Mouse (Mus musculus): Measurements from ENCODE around the gene Olfr1228. TPM values are rescaled to one million over a fixed set of nuclear protein-coding genes. Genes with fewer than 3 reads are reported as not detected.

Olfr1228 gene
- not detected in 2 replicates for polyA plus RNA-seq (2015; fragmentation: Nextera tagmentation; extraction: Ambion mirVana)

- Histone ChIP-seq H3K4me3 (ENCODE audit: low read length) (no peak within 1 kb of the TSS), H3K9ac (ENCODE audit: low read depth, low read length) (no peak within 1 kb of the TSS), H3K36me3 (ENCODE audit: control insufficient read depth, insufficient read depth, low read length) (no peaks in the 10 kb centered on the region), H3K4me1 (ENCODE audit: control insufficient read depth, insufficient read depth, low read length) (no peaks in the 10 kb centered on the region), H3K27me3 (replicated peaks; ENCODE audit: control insufficient read depth, insufficient read depth, low read length) (no peaks in the 10 kb centered on the region), H3K4me2 (ENCODE audit: low read depth, low read length) (no peak within 1 kb of the TSS), H3K9me3 (ENCODE audit: control insufficient read depth, low read length) (no peaks in the 10 kb centered on the region), H3K27ac (ENCODE audit: low read length) (no peak within 1 kb of the TSS)
- ATAC-seq = no peak
These were observed at the start of gene Olfr1228 for GRCm38 (mm10) chr2:89253962-89254361. Olfr1228 (minus strand) TSS chr2:89254062.

GRCm38 (mm10) chr2:89297168-89297567 lies 43.3 kb upstream of the Olfr1228 start, which contains the start of gene Olfr1230:
Olfr1230 (minus strand) TSS chr2:89297268.
- H3K27me3 ChIP-seq (replicated peaks; ENCODE audit: control insufficient read depth, insufficient read depth, low read length) = no peaks in the 10 kb centered on the region
- no peak within 1 kb of the TSS for H3K4me2 ChIP-seq (ENCODE audit: low read depth, low read length)
- H3K4me3 ChIP-seq (ENCODE audit: low read length) = no peak within 1 kb of the TSS
- WGBS = 87% methylated on average over 1 of the region's 1 CpGs
- H3K27ac ChIP-seq (ENCODE audit: low read length) = no peak within 1 kb of the TSS
- no peak within 1 kb of the TSS for H3K9ac ChIP-seq (ENCODE audit: low read depth, low read length)
- no peaks in the 10 kb centered on the region for H3K4me1 ChIP-seq (ENCODE audit: control insufficient read depth, insufficient read depth, low read length)
- ATAC-seq = no peak
- no peaks in the 10 kb centered on the region for H3K36me3 ChIP-seq (ENCODE audit: control insufficient read depth, insufficient read depth, low read length)
- no peaks in the 10 kb centered on the region for H3K9me3 ChIP-seq (ENCODE audit: control insufficient read depth, low read length)

GRCm38 (mm10) chr2:89287914-89288313 lies 34.1 kb upstream of the Olfr1228 start, which contains the start of gene Olfr1229:
Olfr1229 (minus strand) TSS chr2:89288014.
- H3K27me3 ChIP-seq (replicated peaks; ENCODE audit: control insufficient read depth, insufficient read depth, low read length) = no peaks in the 10 kb centered on the region
- no peaks in the 10 kb centered on the region for H3K36me3 ChIP-seq (ENCODE audit: control insufficient read depth, insufficient read depth, low read length)
- H3K4me2 ChIP-seq (ENCODE audit: low read depth, low read length) = no peak within 1 kb of the TSS
- no peak within 1 kb of the TSS for H3K27ac ChIP-seq (ENCODE audit: low read length)
- 83% methylated on average over 2 of the region's 2 CpGs for WGBS
- no peak for ATAC-seq
- no peak within 1 kb of the TSS for H3K4me3 ChIP-seq (ENCODE audit: low read length)
- no peaks in the 10 kb centered on the region for H3K4me1 ChIP-seq (ENCODE audit: control insufficient read depth, insufficient read depth, low read length)
- no peaks in the 10 kb centered on the region for H3K9me3 ChIP-seq (ENCODE audit: control insufficient read depth, low read length)
- no peak within 1 kb of the TSS for H3K9ac ChIP-seq (ENCODE audit: low read depth, low read length)

DNA sequence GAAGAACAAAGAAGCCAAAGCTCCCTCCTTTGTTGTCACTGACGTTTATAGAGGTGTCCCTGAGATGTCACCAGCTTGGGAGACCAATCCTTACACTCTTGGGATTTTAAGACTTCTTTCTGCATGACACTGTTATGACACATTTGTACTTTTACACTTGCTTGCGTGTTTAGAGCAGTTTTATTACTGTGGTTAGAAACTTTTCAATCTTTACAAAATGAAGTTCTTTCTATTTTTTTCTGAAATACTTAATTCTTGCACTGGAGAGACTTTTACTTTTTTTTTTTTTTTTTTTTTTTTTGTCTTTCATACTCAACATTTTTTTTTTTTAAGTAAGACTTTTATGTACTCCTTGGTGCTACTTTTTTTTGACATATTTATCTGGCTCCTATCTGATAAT lies 53.9 kb downstream of the Olfr1228 start, which contains the start of gene Olfr1226:
Gene Olfr1226, minus strand, starts transcription at position 101 of the 400 bp plus-strand sequence.
- Histone ChIP-seq H3K27ac (ENCODE audit: low read length) (no peak within 1 kb of the TSS), H3K36me3 (ENCODE audit: control insufficient read depth, insufficient read depth, low read length) (no peaks in the 10 kb centered on the region)

More for the DNA sequence above, 53.9 kb downstream of the Olfr1228 start, which contains the start of gene Olfr1226:
- 64% methylated on average over 2 of the region's 2 CpGs for WGBS
- no peaks in the 10 kb centered on the region for H3K4me1 ChIP-seq (ENCODE audit: control insufficient read depth, insufficient read depth, low read length)
- no peaks in the 10 kb centered on the region for H3K9me3 ChIP-seq (ENCODE audit: control insufficient read depth, low read length)
- ATAC-seq = no peak
- no peak within 1 kb of the TSS for H3K4me2 ChIP-seq (ENCODE audit: low read depth, low read length)
- no peaks in the 10 kb centered on the region for H3K27me3 ChIP-seq (replicated peaks; ENCODE audit: control insufficient read depth, insufficient read depth, low read length)
- H3K9ac ChIP-seq (ENCODE audit: low read depth, low read length) = no peak within 1 kb of the TSS
- no peak within 1 kb of the TSS for H3K4me3 ChIP-seq (ENCODE audit: low read length)

Other genes with a start within 250 kb of the Olfr1228 start
- gene Olfr1215, start 247.1 kb downstream of the Olfr1228 start, polyA plus RNA-seq (2015; fragmentation: Nextera tagmentation; extraction: Ambion mirVana) = not detected in 2 replicates
- not detected in 2 replicates for gene Olfr1216, start 235.7 kb downstream of the Olfr1228 start, polyA plus RNA-seq (2015; fragmentation: Nextera tagmentation; extraction: Ambion mirVana)
- not detected in 2 replicates for gene Olfr1217, start 222.0 kb downstream of the Olfr1228 start, polyA plus RNA-seq (2015; fragmentation: Nextera tagmentation; extraction: Ambion mirVana)
- gene Olfr1218, start 192.9 kb downstream of the Olfr1228 start, polyA plus RNA-seq (2015; fragmentation: Nextera tagmentation; extraction: Ambion mirVana) = not detected in 2 replicates
- not detected in 2 replicates for gene Olfr1219, start 170.5 kb downstream of the Olfr1228 start, polyA plus RNA-seq (2015; fragmentation: Nextera tagmentation; extraction: Ambion mirVana)
- not detected in 2 replicates for gene Olfr1220, start 147.2 kb downstream of the Olfr1228 start, polyA plus RNA-seq (2015; fragmentation: Nextera tagmentation; extraction: Ambion mirVana)
- not detected in 2 replicates for gene Olfr1221, start 136.8 kb downstream of the Olfr1228 start, polyA plus RNA-seq (2015; fragmentation: Nextera tagmentation; extraction: Ambion mirVana)
- not detected in 2 replicates for gene Olfr1222, start 121.0 kb downstream of the Olfr1228 start, polyA plus RNA-seq (2015; fragmentation: Nextera tagmentation; extraction: Ambion mirVana)
- gene Olfr1223, start 102.5 kb downstream of the Olfr1228 start, polyA plus RNA-seq (2015; fragmentation: Nextera tagmentation; extraction: Ambion mirVana) = not detected in 2 replicates
- not detected in 2 replicates for gene Olfr1224-ps1, start 90.0 kb downstream of the Olfr1228 start, polyA plus RNA-seq (2015; fragmentation: Nextera tagmentation; extraction: Ambion mirVana)
- gene Olfr1225, start 79.4 kb downstream of the Olfr1228 start, polyA plus RNA-seq (2015; fragmentation: Nextera tagmentation; extraction: Ambion mirVana) = not detected in 2 replicates
- gene Olfr1226, start 54.0 kb downstream of the Olfr1228 start, polyA plus RNA-seq (2015; fragmentation: Nextera tagmentation; extraction: Ambion mirVana) = not detected in 2 replicates
- not detected in 2 replicates for gene Olfr1229, start 34.0 kb upstream of the Olfr1228 start, polyA plus RNA-seq (2015; fragmentation: Nextera tagmentation; extraction: Ambion mirVana)
- gene Olfr1230, start 43.2 kb upstream of the Olfr1228 start, polyA plus RNA-seq (2015; fragmentation: Nextera tagmentation; extraction: Ambion mirVana) = not detected in 2 replicates
- gene Olfr1231, start 53.0 kb upstream of the Olfr1228 start, polyA plus RNA-seq (2015; fragmentation: Nextera tagmentation; extraction: Ambion mirVana) = not detected in 2 replicates
- gene Olfr1232, start 75.6 kb upstream of the Olfr1228 start, polyA plus RNA-seq (2015; fragmentation: Nextera tagmentation; extraction: Ambion mirVana) = not detected in 2 replicates
- not detected in 2 replicates for gene Olfr1233, start 88.3 kb upstream of the Olfr1228 start, polyA plus RNA-seq (2015; fragmentation: Nextera tagmentation; extraction: Ambion mirVana)
- gene Olfr1234, start 110.8 kb upstream of the Olfr1228 start, polyA plus RNA-seq (2015; fragmentation: Nextera tagmentation; extraction: Ambion mirVana) = not detected in 2 replicates
- not detected in 2 replicates for gene Olfr1238, start 155.6 kb upstream of the Olfr1228 start, polyA plus RNA-seq (2015; fragmentation: Nextera tagmentation; extraction: Ambion mirVana)
- not detected in 2 replicates for gene Olfr1239, start 166.3 kb upstream of the Olfr1228 start, polyA plus RNA-seq (2015; fragmentation: Nextera tagmentation; extraction: Ambion mirVana)
- not detected in 2 replicates for gene Olfr1240, start 188.9 kb upstream of the Olfr1228 start, polyA plus RNA-seq (2015; fragmentation: Nextera tagmentation; extraction: Ambion mirVana)
- gene Olfr1241, start 233.1 kb upstream of the Olfr1228 start, polyA plus RNA-seq (2015; fragmentation: Nextera tagmentation; extraction: Ambion mirVana) = not detected in 2 replicates
- not detected in 2 replicates for gene Olfr1242, start 244.3 kb upstream of the Olfr1228 start, polyA plus RNA-seq (2015; fragmentation: Nextera tagmentation; extraction: Ambion mirVana)

Data from intestine, embryonic 16.5 days (tissue).